Mouse (Mus musculus) spleen, adult 2 months (tissue): ENCODE results near the gene Retreg1. TPM values are rescaled to one million over a fixed set of nuclear protein-coding genes. Genes with fewer than 3 reads are reported as not detected.

Experiments
- DNase-seq, 2 experiments: peaks; one replicate each; pipeline versions ENCODE4 v3.0.0 to v3.0.0-alpha.2; 2012 to 2021; ENCODE audit warnings: low spot score in 2 of 2, low read depth in 1 of 2
- H3K27ac ChIP-seq: fragments of 200-500 bp; 2 replicates; pipeline ENCODE4 v1.5.1; 2012; ENCODE audit warnings: low read length, inconsistent platforms; ENCODE audit not compliant: insufficient read depth
- H3K27me3 ChIP-seq: fragments of 200-500 bp; 2 replicates; pipeline ENCODE4 v1.6.1; 2012; ENCODE audit warnings: mild to moderate bottlenecking, moderate library complexity, low read length, inconsistent platforms; ENCODE audit not compliant: control insufficient read depth, insufficient read depth
- H3K36me3 ChIP-seq: fragments of 200-500 bp; 2 replicates; pipeline ENCODE4 v1.6.1; 2012; ENCODE audit warnings: mild to moderate bottlenecking, low read length, inconsistent platforms; ENCODE audit not compliant: control insufficient read depth, insufficient read depth
- H3K4me1 ChIP-seq: fragments of 200-500 bp; 2 replicates; pipeline ENCODE4 v1.6.1; 2011; ENCODE audit warnings: inconsistent platforms; ENCODE audit not compliant: control insufficient read depth, insufficient read depth, insufficient read length
- H3K4me3 ChIP-seq: fragments of 200-500 bp; 2 replicates; pipeline ENCODE4 v1.5.1; 2011; ENCODE audit warnings: mild to moderate bottlenecking, inconsistent platforms; ENCODE audit not compliant: insufficient read depth, insufficient read length; ENCODE audit errors: extremely low read depth
- CTCF ChIP-seq: fragments of 200-500 bp; IDR thresholded peaks from 2 replicates; pipeline ENCODE4 v1.5.1; 2011; ENCODE audit warnings: mild to moderate bottlenecking, inconsistent platforms; ENCODE audit not compliant: insufficient read depth, insufficient read length, insufficient replicate concordance; ENCODE audit errors: extremely low read depth
- POLR2A ChIP-seq: fragments of 200-500 bp; IDR thresholded peaks from 2 replicates; pipeline ENCODE4 v1.6.1; 2011; ENCODE audit warnings: low read depth, low read length, inconsistent platforms
- WGBS: fragments of 180-500 bp; shearing (Covaris S2); methylation state at CpG from one replicate; pipeline ENCODE4 v1.1.7; 2018; 5-methylcytosine and 5-hydroxymethylcytosine counted together
- polyA plus RNA-seq: library from polyadenylated mRNA; depleted of rRNA; stranded (reverse); fragments of >200 nt; gene quantifications from 2 replicates; pipeline ENCODE4 v1.2.3, GENCODE M21; 2012; rRNA removed

Gene Retreg1
- polyA plus RNA-seq, 1 experiment = 8.8 TPM

- WGBS = 78% methylated on average over 3 of the region's 3 CpGs
- no peak overlapping the region for H3K27ac ChIP-seq
- no peaks in the 10 kb centered on the region for H3K4me1 ChIP-seq
- no peaks in the 10 kb centered on the region for H3K27me3 ChIP-seq
- no peak for TF ChIP-seq POLR2A
- no peak for TF ChIP-seq CTCF
- no peak for DNase-seq
- no peaks in the 10 kb centered on the region for H3K36me3 ChIP-seq
- no peak overlapping the region for H3K4me3 ChIP-seq
Observed at GRCm38 (mm10) chr15:26008621-26009020, 165.6 kb downstream of the Retreg1 start.

- no peak overlapping the region for H3K27ac ChIP-seq
- H3K4me3 ChIP-seq = no peak overlapping the region
- no peaks in the 10 kb centered on the region for H3K4me1 ChIP-seq
- H3K27me3 ChIP-seq = no peaks in the 10 kb centered on the region
- no peak for DNase-seq
- 88% methylated on average over 4 of the region's 4 CpGs for WGBS
- TF ChIP-seq POLR2A = no peak
- TF ChIP-seq CTCF = no peak
- H3K36me3 ChIP-seq = no peaks in the 10 kb centered on the region
Observed at GRCm38 (mm10) chr15:26012891-26013290, 169.9 kb downstream of the Retreg1 start.

GRCm38 (mm10) chr15:26015979-26016665 lies 173.1 kb downstream of the Retreg1 start:
- no peaks in the 10 kb centered on the region for H3K36me3 ChIP-seq
- DNase-seq = peak; percentile 63 to 77
- no peak overlapping the region for H3K27ac ChIP-seq
- H3K27me3 ChIP-seq = no peaks in the 10 kb centered on the region
- H3K4me1 ChIP-seq = no peaks in the 10 kb centered on the region
- no peak overlapping the region for H3K4me3 ChIP-seq
- 20% methylated on average over 14 of the region's 14 CpGs for WGBS
- no peak for TF ChIP-seq CTCF
- no peak for TF ChIP-seq POLR2A

GRCm38 (mm10) chr15:26021721-26022120 lies 178.7 kb downstream of the Retreg1 start:
- Histone ChIP-seq H3K36me3 (no peaks in the 10 kb centered on the region), H3K27ac (no peak overlapping the region), H3K27me3 (no peaks in the 10 kb centered on the region), H3K4me1 (no peaks in the 10 kb centered on the region), H3K4me3 (no peak overlapping the region)
- no peak for TF ChIP-seq CTCF
- no peak for TF ChIP-seq POLR2A
- DNase-seq = no peak
- WGBS = 90% methylated on average over 8 of the region's 8 CpGs

- no peak for TF ChIP-seq CTCF
- TF ChIP-seq POLR2A = no peak
- no peak overlapping the region for H3K27ac ChIP-seq
- no peaks in the 10 kb centered on the region for H3K36me3 ChIP-seq
Observed at GRCm38 (mm10) chr15:26022636-26023035, 179.7 kb downstream of the Retreg1 start.

More at GRCm38 (mm10) chr15:26022636-26023035, 179.7 kb downstream of the Retreg1 start:
- Histone ChIP-seq H3K4me1 (no peaks in the 10 kb centered on the region), H3K27me3 (no peaks in the 10 kb centered on the region), H3K4me3 (no peak overlapping the region)
- DNase-seq = no peak
- WGBS = 88% methylated on average over 5 of the region's 5 CpGs

Other genes starting within 250 kb of the Retreg1 start
- 14.1 and 14.6 TPM in 2 replicates for gene Myo10, start 220.7 kb upstream of the Retreg1 start, polyA plus RNA-seq
- gene Zfp622, start 141.2 kb downstream of the Retreg1 start, polyA plus RNA-seq = 15.8 and 23.2 TPM in 2 replicates